27 mouse cellular contexts compared by ENCODE assay signal in the genomic region with DNA sequence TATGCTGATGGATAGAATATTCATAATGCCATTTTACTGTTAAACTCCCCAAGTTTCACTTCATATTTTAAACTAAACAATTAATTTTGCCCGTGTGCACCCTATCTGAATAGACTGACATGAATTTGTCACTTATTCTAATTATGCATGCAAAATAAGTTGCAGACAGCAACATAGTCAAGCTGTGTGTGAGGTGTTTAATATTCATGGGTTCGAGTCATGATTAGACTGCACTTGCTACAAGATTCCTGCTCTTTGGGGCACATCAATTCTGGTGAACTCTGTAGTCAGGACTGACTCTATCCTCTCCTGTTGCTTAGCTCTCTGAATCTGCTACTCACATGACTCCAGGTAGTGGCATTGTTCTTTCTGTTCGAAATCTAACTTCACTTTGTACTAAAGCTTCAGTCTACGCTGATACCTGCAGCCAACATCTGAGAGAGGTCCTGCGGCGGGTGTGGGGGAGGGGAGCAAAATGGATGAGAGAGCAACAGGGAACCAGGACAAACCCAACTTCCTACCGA. TPM values are rescaled to one million over a fixed set of nuclear protein-coding genes. Genes with fewer than 3 reads are reported as not detected.
"Had no signal": no experiment of that assay in that cellular context is flagged by ENCODE, and none has a peak within 500 bp of the region (broad histone marks: within the 10 kb centered on the region; RNA-seq: fewer than 3 reads in every experiment).

No protein-coding gene starts in this region.

- H3K4me3 ChIP-seq: kidney, embryonic 15.5 days; limb, embryonic 12.5 days; limb, embryonic 15.5 days; liver, embryonic 12.5 days; liver, embryonic 15.5 days; lung, embryonic 15.5 days; megakaryocyte, embryonic 14.5 days; midbrain, embryonic 12.5 days had no signal

- ATAC-seq: liver, embryonic 12.5 days had no signal

- H3K9me3 ChIP-seq: kidney, embryonic 15.5 days; limb, embryonic 12.5 days; limb, embryonic 15.5 days; liver, embryonic 12.5 days; liver, embryonic 15.5 days; lung, embryonic 15.5 days; megakaryocyte, embryonic 14.5 days; midbrain, embryonic 12.5 days had no signal

- H3K4me1 ChIP-seq: kidney, embryonic 15.5 days; limb, embryonic 12.5 days; limb, embryonic 15.5 days; liver, embryonic 12.5 days; liver, embryonic 15.5 days; lung, embryonic 15.5 days; megakaryocyte, embryonic 14.5 days had no signal

- H3K36me3 ChIP-seq: kidney, embryonic 15.5 days; limb, embryonic 12.5 days; limb, embryonic 15.5 days; liver, embryonic 12.5 days; liver, embryonic 15.5 days; lung, embryonic 15.5 days; midbrain, embryonic 12.5 days had no signal

- H3K9ac ChIP-seq: kidney, embryonic 15.5 days; limb, embryonic 12.5 days; limb, embryonic 15.5 days; liver, embryonic 12.5 days; liver, embryonic 15.5 days; lung, embryonic 15.5 days; midbrain, embryonic 12.5 days had no signal

- H3K27ac ChIP-seq: kidney, embryonic 15.5 days; limb, embryonic 12.5 days; limb, embryonic 15.5 days; liver, embryonic 12.5 days; liver, embryonic 15.5 days; lung, embryonic 15.5 days; midbrain, embryonic 12.5 days had no signal

- DNase-seq: kidney, adult 8-10 months; kidney, postnatal 10 days; kidney, postnatal 36 days; left cerebral cortex, postnatal 4 days; lung, adult 18-20 months; lung, postnatal 10 days; lung, postnatal 36 days; thymus, adult 18-20 months; thymus, postnatal 36 days had no signal

- H3K4me2 ChIP-seq: kidney, embryonic 15.5 days; limb, embryonic 12.5 days; limb, embryonic 15.5 days; liver, embryonic 12.5 days; liver, embryonic 15.5 days; lung, embryonic 15.5 days; midbrain, embryonic 12.5 days had no signal

- H3K27me3 ChIP-seq: kidney, embryonic 15.5 days; limb, embryonic 15.5 days; liver, embryonic 12.5 days; liver, embryonic 15.5 days; lung, embryonic 15.5 days; megakaryocyte, embryonic 14.5 days; midbrain, embryonic 12.5 days had no signal

RNA-seq across cellular contexts. Expression of gene Pabpc6, which starts 25.8 kb away (rescaled TPM):
- total RNA-seq: layer of hippocampus, adult 18-20 months; layer of hippocampus, postnatal 14 days; left cerebral cortex, postnatal 14 days; left cerebral cortex, postnatal 4 days; midbrain, postnatal 0 days had no signal
- polyA plus RNA-seq: kidney, embryonic 15.5 days; limb, embryonic 12.5 days; limb, embryonic 15.5 days; liver, embryonic 12.5 days; liver, embryonic 15.5 days; lung, embryonic 15.5 days; midbrain, embryonic 12.5 days; midbrain, postnatal 0 days; neural tube, embryonic 11.5 days; neural tube, embryonic 14.5 days; small intestine, adult 2 months; spleen, adult 2 months; stomach, embryonic 16.5 days; urinary bladder, adult 2 months had no signal
